Mouse (Mus musculus) brain, embryonic 14.5 days (tissue): Measurements from ENCODE around the gene Psen2. TPM values are rescaled to one million over a fixed set of nuclear protein-coding genes. Genes with fewer than 3 reads are reported as not detected.
A peak's percentile ranks its signal among the peaks of the same experiment; 100 is the strongest.

ENCODE experiments used
- DNase-seq: peaks from one replicate; pipeline ENCODE4 v3.0.0-alpha.2; 2011; ENCODE audit warnings: low read depth
- CTCF ChIP-seq: fragments of 200-500 bp; IDR thresholded peaks from 2 replicates; pipeline ENCODE4 v1.5.1; 2012; ENCODE audit warnings: inconsistent platforms, mild to moderate bottlenecking, moderate library complexity, borderline replicate concordance; ENCODE audit not compliant: insufficient read depth, insufficient read length; ENCODE audit errors: extremely low read depth
- POLR2A ChIP-seq: fragments of 200-500 bp; IDR thresholded peaks from 2 replicates; pipeline ENCODE4 v1.6.1; 2012; ENCODE audit warnings: mild to moderate bottlenecking, inconsistent platforms, borderline replicate concordance; ENCODE audit not compliant: poor library complexity, insufficient read depth, insufficient read length, severe bottlenecking; ENCODE audit errors: extremely low read depth
- polyA plus RNA-seq: library from polyadenylated mRNA; depleted of rRNA; stranded (reverse); fragments of >200 nt; gene quantifications from 2 replicates; pipeline ENCODE4 v1.2.3, GENCODE M21; 2012

Psen2 gene
- polyA plus RNA-seq, 1 experiment = 17.9 TPM

DNA sequence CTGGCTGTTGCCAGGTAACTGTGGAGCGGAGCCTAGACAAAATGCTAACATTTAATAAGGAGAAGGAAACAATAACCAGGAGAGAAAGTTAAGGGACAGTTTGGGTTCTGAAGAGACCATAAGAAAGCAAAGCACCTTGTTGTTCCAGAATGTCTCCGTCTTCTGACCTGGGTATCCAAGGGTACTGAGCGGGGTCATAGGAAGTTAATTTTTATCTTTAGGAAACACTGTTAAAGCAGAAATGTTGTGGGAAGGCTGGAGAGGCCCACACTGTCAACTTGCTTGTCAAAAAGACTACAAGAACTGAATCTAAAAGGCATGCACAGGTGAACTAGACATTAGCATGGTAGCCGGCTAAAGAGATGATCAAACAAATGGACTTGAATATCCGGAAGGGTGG is 50.3 kb downstream of the Psen2 start:
- TF ChIP-seq CTCF = no peak
- TF ChIP-seq POLR2A = no peak
- DNase-seq = no peak

DNA sequence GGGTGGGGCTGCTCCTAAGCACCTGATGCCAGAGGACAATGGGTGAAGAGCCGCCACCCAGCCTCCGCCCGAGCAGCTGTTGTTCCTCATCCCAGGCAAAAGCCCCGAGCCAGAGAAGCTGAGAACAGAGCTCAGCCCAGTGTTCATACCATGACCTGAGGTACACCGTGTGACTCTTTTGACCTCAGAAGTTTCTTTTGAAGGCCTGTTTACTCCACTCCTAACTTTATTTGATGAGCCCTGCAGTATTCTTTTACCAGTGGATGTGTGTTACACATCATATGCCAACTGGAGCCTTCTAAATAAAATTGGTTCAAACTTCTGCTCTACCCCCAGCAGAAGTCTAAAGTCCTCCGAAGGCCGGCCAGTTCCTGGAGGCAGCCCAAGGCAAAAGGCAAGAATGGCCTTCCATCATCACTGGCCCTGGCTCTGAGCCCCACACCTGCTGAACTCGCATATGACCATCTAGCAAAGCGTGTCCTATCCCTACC is 52.4 kb downstream of the Psen2 start:
- no peak for DNase-seq
- TF ChIP-seq CTCF (no peak), POLR2A (no peak)

DNA sequence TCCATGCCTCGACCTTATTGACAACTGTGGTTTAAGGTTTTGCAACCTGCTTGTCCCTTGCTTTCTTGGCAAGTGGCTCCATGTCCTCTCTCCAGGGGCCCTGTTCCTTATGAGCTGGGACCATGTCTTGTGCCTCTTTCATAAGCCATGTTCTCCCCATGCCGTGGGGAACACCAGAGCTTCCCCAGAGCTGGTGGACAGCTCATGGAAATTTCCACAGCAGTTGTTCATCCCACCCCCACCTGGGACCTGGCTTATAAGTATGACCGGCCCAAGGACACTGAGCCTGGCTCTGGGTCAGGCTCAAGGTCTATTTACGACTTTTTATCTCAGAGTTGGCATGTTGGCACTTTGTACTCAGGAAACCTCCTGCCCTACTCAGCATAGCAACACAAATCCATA is 53.2 kb downstream of the Psen2 start:
- no peak for DNase-seq
- TF ChIP-seq POLR2A (no peak), CTCF (no peak)

DNA sequence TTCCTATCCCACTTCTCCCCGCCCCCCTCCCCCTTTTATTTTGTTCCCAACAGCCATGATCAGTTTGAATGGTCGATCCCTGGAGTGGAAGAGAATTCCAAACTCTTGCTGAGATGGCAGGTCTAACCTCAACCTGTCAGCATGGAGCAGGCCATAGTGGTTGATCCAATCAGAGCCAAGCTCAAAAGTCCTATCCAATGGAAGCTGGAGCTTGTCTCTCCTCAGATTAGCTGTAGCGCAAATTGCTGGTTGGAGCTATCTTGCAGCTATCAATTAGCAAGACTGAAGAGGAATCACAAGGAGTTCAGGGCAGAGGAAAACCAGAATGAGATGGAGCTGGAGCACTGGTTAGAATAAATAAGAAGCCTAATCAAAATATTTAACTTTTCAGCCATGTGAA is 54.9 kb downstream of the Psen2 start:
- no peak for TF ChIP-seq CTCF
- TF ChIP-seq POLR2A = no peak

DNA sequence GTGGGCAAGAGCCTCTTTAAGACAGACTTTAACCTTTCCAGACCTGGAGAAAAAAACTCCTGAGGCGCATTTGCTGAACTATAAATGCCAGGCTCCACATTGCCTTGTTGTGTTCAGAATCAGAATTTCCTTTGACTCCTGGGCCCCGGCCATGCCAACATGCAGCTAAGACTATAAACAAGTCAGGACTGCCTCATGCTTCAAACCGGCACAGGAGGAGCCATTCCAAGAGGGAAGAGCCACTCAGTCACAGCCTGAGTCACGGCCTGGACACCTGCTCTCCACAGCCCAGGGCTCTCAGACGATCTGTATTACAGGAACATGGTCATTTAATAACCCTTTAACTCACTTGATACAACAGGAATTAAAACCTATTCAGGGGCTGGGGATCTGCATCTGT is 62.5 kb downstream of the Psen2 start:
- no peak for TF ChIP-seq CTCF
- TF ChIP-seq POLR2A = no peak
- DNase-seq = no peak

More for the DNA sequence above, 54.9 kb downstream of the Psen2 start:
- DNase-seq = no peak

DNA sequence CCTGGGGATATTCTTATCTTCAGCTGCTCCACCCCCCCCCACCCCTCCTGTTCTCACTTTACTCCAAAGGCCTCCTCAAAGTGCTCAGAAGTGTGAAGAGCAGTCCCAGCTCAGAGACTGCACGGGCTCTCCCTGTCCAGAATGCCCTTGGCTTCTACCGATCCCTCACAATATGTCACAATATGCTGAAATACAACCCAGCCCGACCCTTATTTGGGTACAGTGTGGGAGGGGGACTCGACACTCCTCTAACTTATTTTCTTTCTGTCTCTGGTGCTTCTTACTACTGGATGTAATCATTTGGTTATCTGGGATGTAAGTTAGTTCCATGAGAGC is 63.6 kb downstream of the Psen2 start:
- TF ChIP-seq CTCF (no peak), POLR2A (no peak)
- no peak for DNase-seq

DNA sequence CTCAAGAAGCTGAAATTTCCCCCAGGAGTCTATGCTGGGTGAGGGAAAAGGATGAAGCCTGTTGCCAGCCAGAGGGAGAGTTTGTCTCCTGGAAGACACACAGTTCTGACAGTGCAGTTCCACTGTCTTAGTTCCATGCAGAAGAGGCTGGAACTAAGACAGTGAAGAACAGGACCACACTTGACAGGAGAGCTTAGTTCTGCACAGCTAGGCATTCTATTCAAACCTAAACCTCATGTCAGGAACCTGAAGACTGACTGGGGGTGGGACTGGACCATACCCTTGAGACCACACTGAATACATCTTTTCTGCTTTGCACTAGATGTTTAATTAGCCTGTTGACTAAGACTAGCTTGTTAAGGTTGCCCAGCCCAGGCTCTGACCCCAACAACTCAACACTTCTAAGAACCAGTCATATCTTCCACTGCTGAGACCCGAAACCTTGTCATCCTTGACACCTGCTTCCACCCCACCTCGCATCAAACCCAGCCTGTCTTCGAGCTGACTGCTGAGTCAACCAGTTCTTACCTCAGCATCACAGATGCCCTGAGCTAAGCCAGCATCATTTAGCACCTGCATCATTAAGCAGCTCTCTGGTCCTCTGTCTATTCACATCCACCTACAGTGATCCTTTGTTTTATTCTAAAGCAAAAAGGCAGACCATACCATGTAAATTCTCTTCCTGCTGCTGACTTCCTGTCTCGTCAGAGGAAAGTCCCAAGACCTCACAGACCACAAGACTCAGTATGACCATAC is 64.1 kb downstream of the Psen2 start, which contains the start of gene Coq8a:
Gene Coq8a, minus strand, starts transcription at position 644 of the 756 bp plus-strand sequence.
- no peak for DNase-seq
- TF ChIP-seq CTCF (no peak), POLR2A (no peak)

DNA sequence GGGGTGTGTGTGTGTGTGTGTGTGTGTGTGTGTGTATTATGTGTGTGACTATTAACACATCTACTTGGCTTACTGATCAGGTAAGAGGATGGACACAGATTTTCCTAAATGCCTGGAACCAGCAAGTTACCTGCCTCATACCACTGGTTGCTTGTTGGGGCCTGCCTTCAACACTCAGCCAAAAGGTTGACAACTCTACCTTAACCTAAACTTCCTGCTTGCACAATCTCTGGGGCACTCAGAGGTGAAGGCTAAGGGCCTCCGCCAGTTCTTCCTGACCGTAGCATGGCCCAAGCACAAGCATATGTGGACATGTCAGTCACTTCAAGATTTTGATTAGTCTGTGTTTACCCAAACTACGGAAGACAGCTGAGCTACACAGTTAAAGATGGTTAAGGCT is 65.3 kb downstream of the Psen2 start:
- DNase-seq = no peak
- TF ChIP-seq POLR2A (no peak), CTCF (no peak)

DNA sequence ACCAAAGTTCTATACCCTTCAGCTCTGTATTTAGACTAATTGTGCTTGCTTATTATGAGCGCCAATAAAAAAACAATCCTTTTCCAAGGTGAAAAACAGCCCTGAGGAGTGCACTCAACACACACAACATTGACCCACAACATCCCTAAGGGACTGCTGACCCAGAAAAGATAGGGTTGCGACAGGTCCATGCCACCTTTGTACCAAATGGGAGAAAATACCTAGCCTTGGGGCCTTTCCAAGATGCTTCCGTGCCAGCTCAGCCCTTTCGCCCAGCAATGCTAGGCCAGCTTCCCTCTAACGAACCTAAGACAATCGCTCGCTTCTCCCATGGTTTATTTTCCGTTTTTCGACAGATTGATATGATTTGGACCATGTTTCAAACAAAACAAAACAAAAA is 66.7 kb downstream of the Psen2 start:
- no peak for TF ChIP-seq POLR2A
- no peak for TF ChIP-seq CTCF
- no peak for DNase-seq

DNA sequence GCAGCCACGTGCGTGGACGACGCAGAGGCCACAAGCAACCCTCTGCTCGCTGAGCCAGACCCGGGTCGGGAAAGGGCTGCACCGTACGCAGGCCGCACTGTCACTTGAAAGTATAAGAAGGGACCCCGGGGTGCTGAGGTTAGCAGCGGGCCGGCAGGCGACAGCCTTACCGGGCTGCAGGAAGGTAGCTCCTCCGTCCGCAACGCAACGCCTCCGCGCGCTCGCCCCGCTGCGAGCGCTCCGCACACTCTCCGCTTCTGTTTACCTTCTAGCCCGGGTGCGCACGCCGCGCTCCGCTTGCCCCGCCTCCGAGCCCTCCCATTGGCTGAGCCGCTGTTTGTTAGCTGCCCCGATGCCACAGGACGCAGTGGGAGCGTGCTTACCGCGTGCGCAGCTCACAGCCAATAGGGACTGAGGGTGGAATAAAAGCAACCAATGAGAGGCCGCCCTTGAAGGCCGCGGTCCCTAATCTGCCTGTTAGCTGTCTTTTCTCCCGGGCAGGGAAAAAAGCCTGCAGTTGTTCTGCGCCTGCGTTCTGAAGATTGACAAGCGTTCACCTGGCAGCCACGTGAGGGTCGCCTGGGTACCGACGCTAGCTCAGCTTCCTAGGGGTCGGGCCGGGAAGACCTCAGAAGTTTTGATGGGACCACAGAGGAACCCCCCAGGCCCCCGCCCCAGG is 67.4 kb downstream of the Psen2 start:
- DNase-seq = peak; percentile 99
- TF ChIP-seq POLR2A = no peak
- TF ChIP-seq CTCF = no peak

DNA sequence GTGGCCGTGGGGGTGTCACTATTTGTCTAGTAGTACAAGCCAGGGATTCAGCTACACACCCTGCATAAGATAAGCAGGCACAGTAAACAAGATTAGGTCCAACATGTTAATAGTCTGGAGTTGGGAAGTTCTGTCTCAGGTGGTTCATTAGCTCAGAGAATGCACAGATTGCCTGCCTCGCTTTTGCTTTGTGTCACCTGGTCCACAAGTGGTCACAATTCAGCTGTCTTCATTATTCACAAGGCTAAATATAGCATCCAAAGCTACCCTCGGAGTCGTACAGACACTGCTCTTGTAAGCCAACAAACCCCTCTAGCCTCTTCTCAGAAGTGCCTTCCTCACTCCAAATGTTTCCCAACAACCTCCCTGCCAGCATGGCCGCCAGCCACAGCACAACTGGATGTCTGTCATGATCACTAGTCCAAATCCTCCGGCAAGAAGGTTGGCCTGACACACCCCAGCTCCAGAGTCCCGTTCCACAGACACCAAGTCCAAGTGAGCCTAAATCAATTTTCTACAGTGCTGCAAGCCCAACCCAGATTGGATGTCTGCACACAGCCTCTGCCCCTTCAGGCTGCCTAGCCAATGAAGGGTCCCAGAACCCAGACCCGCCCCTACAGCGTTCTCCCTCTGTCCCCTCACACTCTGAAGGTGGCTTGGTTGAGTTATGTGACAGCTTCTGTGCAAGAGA is 68.3 kb downstream of the Psen2 start:
- DNase-seq = peak; percentile 14
- TF ChIP-seq CTCF (no peak), POLR2A (no peak)

DNA sequence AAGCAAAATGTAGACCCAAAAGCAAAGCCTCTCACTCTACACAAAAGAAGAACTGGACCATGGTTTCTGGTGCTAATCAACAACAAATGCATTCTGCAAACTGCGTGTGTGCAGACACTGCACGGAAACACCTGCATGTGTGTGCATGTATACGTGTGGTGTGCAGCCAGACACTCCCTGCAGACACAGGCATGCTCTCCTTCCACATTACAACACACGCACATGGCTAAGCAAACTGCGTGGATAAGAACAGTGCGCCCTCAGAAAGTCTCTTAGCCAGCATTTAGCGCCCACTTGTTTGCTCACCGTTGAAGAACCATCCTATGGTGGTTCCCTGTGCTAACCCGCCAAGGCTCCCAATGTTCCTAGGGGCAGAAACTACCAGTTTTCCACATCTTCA is 69.2 kb downstream of the Psen2 start:
- TF ChIP-seq POLR2A (no peak), CTCF (no peak)
- DNase-seq = no peak

DNA sequence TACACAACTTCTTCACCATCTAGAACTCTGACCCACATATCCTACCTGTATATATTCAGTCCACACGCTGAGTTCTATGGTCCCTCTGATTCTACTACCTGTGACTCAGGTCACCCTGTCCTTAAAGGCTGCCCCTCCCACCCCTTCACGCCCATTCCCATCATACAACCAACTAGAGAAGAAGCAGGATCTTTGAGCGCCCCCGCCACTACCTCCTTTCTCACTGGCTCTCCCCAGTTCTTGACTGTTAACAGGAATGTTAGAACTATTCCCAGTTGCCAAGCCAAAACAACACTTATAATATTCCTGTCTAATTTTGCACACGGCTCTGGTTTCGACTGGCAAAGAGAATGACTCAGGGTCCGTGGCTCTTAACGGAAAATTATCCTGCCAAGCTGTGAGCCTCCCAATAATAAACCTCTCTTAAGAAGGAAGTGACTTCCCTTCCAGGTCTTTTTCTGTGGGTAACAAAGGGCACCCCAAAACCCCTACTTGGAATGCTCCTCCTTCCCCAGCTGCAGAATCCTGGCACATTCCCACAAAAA is 69.8 kb downstream of the Psen2 start:
- TF ChIP-seq CTCF = no peak
- TF ChIP-seq POLR2A = no peak
- no peak for DNase-seq
